Mouse (Mus musculus): ENCODE measurements around the gene Slc22a12.

GRCm38 (mm10) chr19:6529265-6529985, 13.4 kb downstream of the Slc22a12 start:
- TF ChIP-seq CTCF (conservative IDR thresholded peaks at IDR 0.05; ENCODE audit: insufficient read depth, insufficient read length, low read depth, low read length) (no peak), POLR2A (IDR thresholded peaks at IDR 0.05; ENCODE audit: low read depth, low read length) (no peak)

Measured in kidney, adult 2 months (tissue).